Mouse (Mus musculus) activated CD4-positive, CD25-positive, alpha-beta regulatory T cell, adult 4 months (primary cell): Measurements from ENCODE around the gene Gm8011. TPM values are rescaled to one million over a fixed set of nuclear protein-coding genes. Genes with fewer than 3 reads are reported as not detected.
"Not testable (repeated sequence)": the region's sequence is repeated elsewhere in the genome, so short reads cannot be mapped to it uniquely, and the experiment has no call there.

Experiments
- ATAC-seq: one replicate; pipeline ENCODE4 v1.8.0; 2017
- polyA plus RNA-seq, 2 experiments: library from polyadenylated mRNA; unstranded; fragments of 100-300 nt; shearing (Covaris generic); gene quantifications; one replicate each; pipeline ENCODE4 v1.2.1; 2017

Gm8011 gene
- not detected for polyA plus RNA-seq

DNA sequence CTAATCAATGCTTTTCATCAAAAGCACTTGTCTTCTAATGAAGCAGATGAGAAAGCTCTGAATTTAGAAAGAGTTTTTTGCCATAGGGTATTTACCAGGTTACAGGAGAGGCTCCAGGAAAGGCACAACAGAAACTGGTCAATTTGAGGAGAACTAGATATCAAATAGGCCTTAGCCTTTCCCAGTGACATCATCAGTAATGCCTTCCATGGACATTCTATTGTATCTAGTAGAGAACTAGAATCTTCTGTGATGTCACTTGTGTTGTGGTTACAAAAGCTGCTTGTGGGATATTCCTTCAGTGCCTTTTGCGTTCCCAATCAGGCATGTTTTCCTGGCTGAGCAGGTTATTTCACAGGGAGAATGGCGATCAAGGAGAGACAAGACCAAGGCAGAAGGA, at the start of gene Gm8011:
Gene Gm8011, plus strand, starts transcription at position 301 of the 400 bp plus-strand sequence.
- not testable (repeated sequence) for ATAC-seq

DNA sequence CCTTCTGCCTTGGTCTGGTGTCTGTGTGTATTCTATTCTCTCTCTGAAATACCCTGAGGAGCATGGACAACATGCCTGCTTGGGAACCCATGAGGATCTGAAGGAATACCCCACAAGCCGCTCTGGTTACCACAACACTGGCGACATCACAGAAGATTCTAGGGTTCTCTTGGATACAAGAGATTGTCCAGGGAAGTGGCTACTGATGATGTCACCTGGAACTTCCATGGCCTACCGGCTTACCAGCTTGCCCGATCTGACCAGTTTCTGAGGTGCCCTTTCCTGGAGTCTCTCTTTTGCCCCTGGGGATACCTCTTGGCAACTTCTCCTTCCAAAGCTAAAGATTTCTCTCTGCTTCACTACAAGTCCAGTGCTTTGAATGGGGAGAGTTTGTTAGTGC, 24.1 kb upstream of the Gm8011 start, which contains the start of gene Gm8005:
Gene Gm8005, minus strand, starts transcription at position 101 of the 400 bp plus-strand sequence.
- not testable (repeated sequence) for ATAC-seq

- ATAC-seq = not testable (repeated sequence)
Observed at GRCm38 (mm10) chr14:42502249-42502648, 38.6 kb downstream of the Gm8011 start, which contains the start of gene Gm8020. Gene Gm8020, minus strand, starts transcription at chr14:42502349.

Other genes with a start within 250 kb of the Gm8011 start
- gene Gm17026, start 203.8 kb upstream of the Gm8011 start, polyA plus RNA-seq = not detected
- under 1 TPM in 1 of 2 experiments, not detected in 1; 0.24 TPM for gene Gm9611, start 166.5 kb upstream of the Gm8011 start, polyA plus RNA-seq
- not detected for gene Gm7995, start 153.7 kb upstream of the Gm8011 start, polyA plus RNA-seq
- under 1 TPM in 1 of 2 experiments, not detected in 1; 0.26 TPM for gene Gm8005, start 24.2 kb upstream of the Gm8011 start, polyA plus RNA-seq
- gene Gm8020, start 38.5 kb downstream of the Gm8011 start, polyA plus RNA-seq = not detected
- not detected for gene Gm8024, start 60.4 kb downstream of the Gm8011 start, polyA plus RNA-seq
- gene Gm17124, start 136.0 kb downstream of the Gm8011 start, polyA plus RNA-seq = not detected
- gene Gm3633, start 178.0 kb downstream of the Gm8011 start, polyA plus RNA-seq = not detected
- gene Gm10378, start 192.1 kb downstream of the Gm8011 start, polyA plus RNA-seq = not detected